Mouse (Mus musculus) spleen, adult 10 weeks (tissue): ENCODE measurements around the gene Actl6a. TPM values are rescaled to one million over a fixed set of nuclear protein-coding genes. Genes with fewer than 3 reads are reported as not detected.

ENCODE experiments used
- polyA plus RNA-seq: library from polyadenylated mRNA; stranded (reverse); fragments of 350-450 nt; fragmentation: Illumina TruSeq; extraction: RNeasy Lipid Tissue Mini Kit (QIAGEN cat#74804); gene quantifications from one replicate; pipeline ENCODE4 v1.2.3, GENCODE M21; 2015; ENCODE audit warnings: low replicate concordance; ENCODE audit not compliant: insufficient read depth

Actl6a gene
- 62.2 TPM for polyA plus RNA-seq

GRCm38 (mm10) chr3:32705647-32706348 is at the start of gene Actl6a:
TSS of gene Actl6a (plus strand) at chr3:32706298.

DNA sequence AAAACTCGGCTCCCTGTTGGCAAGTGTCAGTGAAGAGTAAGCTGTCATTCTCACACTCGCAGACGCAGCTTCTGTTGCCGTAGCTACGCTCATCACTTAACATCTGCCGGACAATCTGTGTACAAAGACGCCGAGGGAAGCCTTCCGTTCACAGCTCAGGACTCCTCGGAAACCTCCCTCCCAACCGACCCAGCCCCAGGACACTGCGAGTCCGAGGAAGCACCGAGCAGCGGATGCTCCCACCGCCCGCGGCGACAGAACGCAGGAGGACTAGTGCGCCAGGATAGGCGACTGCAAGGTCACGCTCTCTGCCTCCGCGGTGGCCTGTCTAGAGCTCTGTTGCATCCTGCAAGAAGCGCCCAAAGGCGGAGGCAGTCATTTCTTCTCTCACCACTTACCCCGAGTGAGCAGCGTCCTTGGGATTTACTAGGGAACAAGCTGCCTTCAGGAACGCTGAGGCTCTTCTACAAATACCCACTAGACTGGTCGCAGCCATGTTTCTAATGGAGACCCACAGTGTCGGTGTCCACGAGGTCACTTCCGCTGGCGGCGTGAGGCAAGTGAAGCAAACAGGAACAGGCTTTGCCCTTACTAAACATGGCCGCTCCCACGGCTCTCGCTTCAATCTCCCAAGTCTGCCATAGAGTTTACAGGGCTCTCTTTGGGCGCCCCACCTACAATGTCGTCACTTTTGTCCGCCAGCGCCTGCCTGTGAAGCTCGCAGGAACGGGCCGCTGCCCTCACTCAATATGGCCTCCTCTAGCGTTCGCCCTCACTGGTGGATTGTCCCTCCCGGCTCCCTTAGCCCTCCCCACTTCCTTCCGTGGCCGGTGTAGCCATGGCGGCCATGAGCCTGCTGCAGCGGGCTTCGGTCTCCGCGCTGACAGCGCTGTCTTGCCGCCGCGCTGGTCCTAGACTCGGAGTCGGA is 30.4 kb downstream of the Actl6a start, which contains the start of gene Ndufb5:
Gene Ndufb5 (plus strand): TSS at position 747 of the 928 bp plus-strand sequence.

DNA sequence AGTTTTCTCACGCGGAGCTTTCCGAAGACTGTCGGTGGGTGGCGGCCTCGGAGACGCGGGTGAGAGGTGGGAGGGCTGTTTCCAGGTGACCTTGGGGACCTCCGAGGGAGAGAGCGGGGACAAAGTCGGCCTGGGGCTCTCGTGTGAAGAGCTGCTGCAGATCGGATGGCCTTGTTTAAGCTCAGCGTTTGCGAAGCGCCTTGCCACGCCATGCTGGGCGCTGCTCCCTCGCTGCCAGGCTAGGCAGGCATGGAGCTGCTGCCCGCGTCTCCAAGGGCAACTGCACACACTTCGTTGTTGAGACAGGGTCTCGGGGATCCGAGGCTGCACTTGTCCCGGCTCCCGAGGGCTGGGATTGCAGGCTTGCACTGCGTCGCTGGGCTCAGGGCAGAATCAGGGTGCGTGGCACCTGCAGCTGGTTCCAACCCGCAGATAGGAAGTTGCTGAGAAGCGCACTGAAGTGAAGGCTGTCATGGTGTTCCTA is 31.1 kb downstream of the Actl6a start, which contains the start of gene Mrpl47:
Gene Mrpl47 (minus strand): TSS at position 434 of the 484 bp plus-strand sequence.

Other genes starting within 250 kb of the Actl6a start
- gene Kcnmb3, start 214.1 kb upstream of the Actl6a start, polyA plus RNA-seq = 0.22 TPM
- gene Zfp639, start 196.0 kb upstream of the Actl6a start, polyA plus RNA-seq = 76.7 TPM
- 34.4 TPM for gene Mfn1, start 176.8 kb upstream of the Actl6a start, polyA plus RNA-seq
- gene Gnb4, start 89.7 kb upstream of the Actl6a start, polyA plus RNA-seq = 16.8 TPM
- 170 TPM for gene Ndufb5, start 30.7 kb downstream of the Actl6a start, polyA plus RNA-seq
- gene Mrpl47, start 31.3 kb downstream of the Actl6a start, polyA plus RNA-seq = 28.5 TPM
- gene Usp13, start 111.2 kb downstream of the Actl6a start, polyA plus RNA-seq = 0.14 TPM